Mouse (Mus musculus): Measurements from ENCODE around the gene Add1.
A peak's percentile ranks its signal among the peaks of the same experiment; 100 is the strongest.

Add1 gene

DNA sequence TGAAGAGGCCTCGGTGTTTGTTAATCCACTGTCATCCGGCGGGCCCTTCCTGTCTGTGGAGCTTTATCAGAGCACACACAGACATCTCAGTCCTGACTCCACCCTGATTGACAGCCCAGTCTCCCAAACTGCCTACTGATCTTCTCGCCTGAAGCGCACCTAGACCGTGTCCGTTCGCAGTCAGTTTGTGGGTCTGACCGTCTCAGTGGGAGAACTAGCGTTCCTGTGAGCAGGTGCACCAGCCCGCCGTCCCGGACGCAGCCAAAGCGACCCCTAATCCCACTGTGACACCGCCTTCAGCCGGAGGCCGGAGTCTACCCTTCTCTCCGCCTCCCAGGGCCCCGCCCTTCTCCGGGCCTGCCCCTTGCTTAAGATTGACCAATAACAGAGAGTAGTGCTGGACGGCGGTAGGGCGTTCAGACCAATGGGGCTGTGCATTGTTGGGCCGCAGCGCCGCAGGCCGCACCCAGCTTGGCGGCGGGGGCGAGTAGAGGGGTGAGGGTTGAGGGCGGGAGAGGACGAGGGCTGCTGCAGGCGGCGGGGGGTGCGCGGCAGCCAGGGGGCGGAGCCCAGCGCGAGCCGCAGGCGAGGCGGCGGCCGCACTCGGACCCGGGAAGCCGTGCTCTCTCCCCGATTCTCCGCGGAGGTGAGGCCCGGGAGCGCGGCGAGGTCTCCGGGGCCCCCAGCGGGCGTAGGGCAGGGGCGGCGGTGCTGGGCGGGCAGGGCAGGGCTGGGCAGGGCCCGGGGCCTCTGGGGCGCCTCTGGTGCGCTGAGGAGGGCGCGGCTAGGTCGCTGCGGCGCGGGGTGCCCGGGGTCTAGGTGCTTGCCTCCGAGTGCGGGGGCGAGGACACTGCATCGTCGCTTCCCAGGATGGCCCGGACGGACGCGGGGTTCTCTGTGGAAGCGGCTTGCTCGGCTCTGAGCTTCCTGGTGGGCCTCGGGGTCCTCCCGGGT is at the start of gene Add1:
Gene Add1, plus strand, starts transcription at position 397 of the 954 bp plus-strand sequence.
- peak; percentile 94 for DNase-seq (ENCODE audit: low read depth, low spot score)

DNA sequence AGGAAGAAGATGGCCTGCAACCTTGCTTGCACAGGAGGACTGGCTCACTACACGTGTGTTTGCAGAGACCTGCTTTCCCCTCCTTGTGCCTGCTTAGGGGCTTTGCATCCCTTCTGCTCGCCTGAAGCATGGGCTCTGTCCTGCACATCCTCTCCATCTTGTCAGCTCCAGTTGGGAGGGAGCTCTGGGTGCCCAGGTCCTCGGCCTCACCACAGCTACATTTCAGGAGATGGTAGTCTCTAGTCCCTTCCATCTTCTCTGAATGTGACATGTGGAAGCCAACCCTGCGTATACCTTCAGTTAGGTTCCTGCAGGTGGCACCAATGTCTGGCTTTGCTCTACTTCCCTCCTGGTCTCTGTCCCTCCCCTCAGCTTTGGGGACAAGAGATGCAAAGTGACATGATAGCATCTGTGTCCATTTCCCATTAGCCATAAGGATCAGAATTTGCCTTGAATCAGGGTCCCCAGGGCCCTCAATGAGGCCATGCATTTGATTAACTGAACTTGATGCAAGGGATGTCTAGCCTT is 49.4 kb upstream of the Add1 start:
- no peak for DNase-seq (ENCODE audit: low read depth, low spot score)

- no peak for DNase-seq (ENCODE audit: low read depth, low spot score)
Measured at GRCm38 (mm10) chr5:34524511-34524910, 49.0 kb upstream of the Add1 start.

DNA sequence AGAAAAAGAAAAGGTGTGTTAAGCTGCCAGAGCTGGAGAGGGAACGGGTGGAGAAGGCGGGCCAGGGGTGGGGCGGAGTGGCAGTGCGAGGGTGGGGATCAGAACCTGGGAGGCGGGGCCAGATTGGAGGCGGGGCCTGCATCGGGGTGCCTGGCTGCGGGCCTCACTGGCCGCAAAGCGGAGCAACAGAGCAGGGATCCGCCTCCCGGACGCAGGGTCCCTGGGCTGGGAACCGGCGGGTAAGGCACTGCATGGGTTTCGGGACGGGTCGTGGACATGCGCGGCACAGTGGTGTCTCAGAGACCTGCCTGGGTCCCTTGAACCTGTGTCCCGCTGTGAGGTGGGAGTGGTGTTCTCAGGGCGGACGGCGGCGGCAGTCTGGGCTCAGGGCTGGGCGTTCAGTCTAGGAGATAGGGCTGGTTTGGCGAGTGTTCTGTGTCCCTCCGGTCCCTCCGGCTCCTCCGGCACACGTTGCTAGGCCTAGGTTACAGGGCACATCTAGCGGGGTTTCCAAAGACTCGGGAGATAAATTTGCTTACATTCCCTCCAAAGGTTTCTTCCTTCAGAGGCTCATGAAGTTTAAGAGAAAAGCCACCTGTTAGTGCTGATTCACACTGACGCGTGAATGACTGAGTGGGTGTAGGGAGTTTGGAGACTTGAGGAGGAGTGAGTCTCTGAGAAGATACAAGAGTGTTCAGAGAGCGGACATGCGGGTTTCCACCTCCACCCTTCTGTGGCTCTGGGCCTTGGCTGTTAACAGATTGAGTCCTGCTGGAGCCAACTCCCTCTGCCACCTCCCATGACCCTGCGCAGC is 47.6 kb upstream of the Add1 start, which contains the start of gene Sh3bp2:
Gene Sh3bp2, plus strand, starts transcription at position 176 of the 814 bp plus-strand sequence.
- peak; percentile 85 for DNase-seq (ENCODE audit: low read depth, low spot score)

- no peak for DNase-seq (ENCODE audit: low read depth, low spot score)
Measured at GRCm38 (mm10) chr5:34526477-34526775, 47.0 kb upstream of the Add1 start.

DNA sequence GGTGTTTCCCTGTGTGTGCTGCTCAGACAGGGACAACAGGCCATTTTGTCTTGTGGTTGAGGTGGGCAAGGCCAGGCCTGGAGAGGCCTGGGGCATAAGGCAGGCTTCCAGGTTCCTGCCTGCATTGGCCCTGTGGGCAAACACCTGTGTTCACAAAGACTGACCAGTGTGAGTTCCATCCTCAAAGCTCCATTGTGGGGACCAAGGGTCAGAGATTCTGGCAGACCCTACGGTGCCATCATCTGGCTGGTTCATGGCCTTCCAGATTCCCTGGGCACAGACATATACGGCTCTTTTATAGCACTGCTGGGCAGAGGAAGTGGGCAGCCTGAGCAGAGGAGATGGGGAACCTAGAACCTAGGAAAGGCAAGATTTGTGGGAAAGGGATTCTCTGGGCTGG is 46.1 kb upstream of the Add1 start:
- DNase-seq (ENCODE audit: low read depth, low spot score), result no peak

GRCm38 (mm10) chr5:34528724-34529123 is 44.7 kb upstream of the Add1 start:
- DNase-seq (ENCODE audit: low read depth, low spot score), result no peak

- no peak for DNase-seq (ENCODE audit: low read depth, low spot score)
Measured at GRCm38 (mm10) chr5:34530116-34530515, 43.3 kb upstream of the Add1 start.

GRCm38 (mm10) chr5:34530687-34531086 is 42.8 kb upstream of the Add1 start:
- DNase-seq (ENCODE audit: low read depth, low spot score), result no peak

- no peak for DNase-seq (ENCODE audit: low read depth, low spot score)
Measured at GRCm38 (mm10) chr5:34533066-34533465, 40.4 kb upstream of the Add1 start.

DNA sequence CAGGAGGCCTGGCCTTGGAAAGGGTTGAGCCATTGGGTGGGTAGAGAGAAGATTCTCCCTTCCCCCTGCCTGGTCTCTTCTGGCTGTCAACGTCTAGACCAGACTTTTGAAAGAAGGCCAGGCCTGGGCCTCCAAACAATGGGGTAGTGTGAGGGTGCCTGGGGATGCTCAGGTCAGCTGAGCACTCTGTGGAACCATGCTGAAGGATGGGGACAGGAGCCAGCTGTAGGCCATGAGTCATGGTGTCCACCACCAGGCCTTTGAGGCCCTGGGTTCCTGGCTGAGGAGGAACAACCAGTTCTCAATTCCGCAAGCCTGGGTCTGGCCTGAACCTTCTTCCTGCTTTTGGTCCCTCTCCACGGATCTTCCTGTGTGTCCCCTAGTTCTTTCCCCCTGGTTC is 39.6 kb upstream of the Add1 start:
- DNase-seq (ENCODE audit: low read depth, low spot score), result no peak

DNA sequence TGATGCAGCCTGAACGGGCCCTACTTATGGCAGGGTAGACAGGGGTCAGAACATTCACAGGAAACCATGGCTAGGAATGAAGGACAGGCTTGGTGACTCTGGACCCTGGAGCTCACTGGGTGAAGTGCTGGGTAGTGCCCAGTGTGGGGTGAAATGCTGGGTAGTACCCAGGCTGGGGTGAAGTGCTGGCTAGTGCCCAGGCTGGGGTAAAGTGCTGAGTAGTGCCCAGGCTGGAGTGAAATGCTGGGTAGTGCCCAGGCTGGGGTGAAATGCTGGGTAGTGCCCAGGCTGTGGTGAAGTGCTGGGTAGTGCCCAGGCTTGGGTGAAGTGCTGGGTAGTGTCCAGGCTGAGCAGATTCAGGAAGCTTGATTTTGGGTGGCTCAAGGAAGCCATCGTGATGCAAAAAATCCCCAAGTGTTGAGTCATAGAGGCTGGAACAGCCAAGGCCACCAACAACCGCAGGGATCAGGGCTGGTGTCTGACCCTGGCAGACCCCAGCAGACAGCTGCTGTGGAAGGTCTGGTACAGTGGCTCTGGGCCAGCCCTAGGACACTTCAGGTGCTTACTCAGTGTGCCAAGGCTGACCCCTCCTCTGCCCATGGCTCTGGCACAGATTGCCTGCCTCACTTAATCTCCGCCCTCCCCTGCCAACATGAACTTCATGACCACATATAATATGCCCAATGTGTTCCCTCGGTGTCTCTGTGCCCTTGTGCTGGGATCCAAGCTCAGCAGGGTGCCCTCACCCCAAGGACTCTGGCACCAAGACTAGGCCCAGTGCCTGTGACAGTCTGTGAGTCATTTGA is 38.5 kb upstream of the Add1 start:
- no peak for DNase-seq (ENCODE audit: low read depth, low spot score)

GRCm38 (mm10) chr5:34535831-34536230 is 37.6 kb upstream of the Add1 start:
- DNase-seq (ENCODE audit: low read depth, low spot score), result no peak

DNA sequence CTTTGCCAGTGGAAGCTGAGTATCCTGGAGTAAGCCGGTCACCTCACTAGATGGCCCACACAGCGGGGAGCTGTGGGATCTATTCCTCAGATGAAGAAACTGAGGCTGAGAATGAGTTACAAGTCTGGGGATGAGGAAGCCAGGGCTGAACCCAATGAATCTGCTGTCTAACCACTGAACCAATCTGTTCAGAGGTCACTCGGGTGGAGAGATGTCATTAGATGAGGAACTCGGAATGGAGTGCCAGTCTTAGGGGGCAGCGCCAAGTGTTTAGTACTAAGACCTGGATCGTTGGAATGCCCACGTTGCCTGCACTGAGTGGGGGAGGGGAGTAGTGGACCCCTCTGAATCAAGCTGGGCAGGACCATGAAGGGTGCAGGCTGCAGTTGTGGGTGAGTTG is 35.4 kb upstream of the Add1 start:
- no peak for DNase-seq (ENCODE audit: low read depth, low spot score)

DNA sequence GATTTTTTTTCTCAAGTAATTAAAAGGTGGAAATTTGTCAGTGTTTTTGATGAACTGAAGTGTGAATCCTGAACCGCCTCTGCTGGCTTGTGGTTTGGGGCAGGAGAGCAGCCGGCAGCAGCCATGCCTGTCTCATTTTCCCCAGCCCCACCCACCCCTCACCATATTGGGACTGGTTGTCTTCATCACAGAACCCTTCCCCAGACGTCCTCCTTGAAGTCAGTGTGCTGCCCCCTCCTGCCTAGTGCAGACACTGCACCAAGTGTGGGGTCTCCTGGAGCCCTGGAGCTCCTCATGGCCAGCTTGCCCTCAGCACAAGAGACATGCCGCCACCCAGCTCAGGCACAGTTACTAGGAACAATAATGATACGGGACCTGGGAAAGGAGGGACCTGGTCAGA is 34.9 kb upstream of the Add1 start:
- no peak for DNase-seq (ENCODE audit: low read depth, low spot score)

DNA sequence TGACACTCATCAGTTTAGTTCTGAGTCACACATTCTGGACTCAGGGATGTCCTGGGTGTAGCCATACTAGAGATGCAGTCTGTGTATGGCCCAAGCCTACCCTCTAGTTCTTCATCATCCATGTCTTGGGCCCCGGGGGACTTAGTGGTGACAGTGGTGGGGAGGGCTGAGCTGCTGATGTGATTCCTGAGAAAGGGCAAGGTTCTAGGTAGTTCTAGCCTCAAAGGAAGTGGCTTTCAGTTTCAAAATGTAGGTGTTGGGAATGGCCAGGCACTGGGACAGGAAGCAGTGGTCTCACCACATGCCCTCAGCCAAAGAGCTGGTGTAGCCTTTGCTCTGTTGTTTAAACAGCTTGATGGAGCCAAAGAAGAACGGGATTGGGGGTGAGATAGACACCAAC is 34.3 kb upstream of the Add1 start:
- DNase-seq (ENCODE audit: low read depth, low spot score), result no peak

DNA sequence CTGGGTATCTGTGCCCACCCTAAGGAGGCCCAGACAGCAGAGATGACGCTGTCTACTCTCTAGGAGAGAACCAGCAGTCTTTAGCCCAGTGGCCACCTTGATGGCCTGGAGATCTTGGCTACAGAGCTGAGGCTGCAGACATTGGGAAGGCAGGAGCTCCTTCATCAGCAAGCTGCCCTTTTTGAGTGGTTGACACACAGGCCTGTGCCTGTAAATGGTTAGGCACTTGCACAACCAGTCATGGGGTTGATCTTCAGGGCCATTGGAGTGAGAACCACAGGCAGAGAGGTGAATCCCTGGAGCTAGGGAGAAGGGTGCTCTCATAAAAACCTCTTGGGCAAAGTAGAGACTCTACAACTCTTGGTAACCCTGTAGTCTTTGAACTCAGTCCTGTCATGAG is 31.3 kb upstream of the Add1 start:
- DNase-seq (ENCODE audit: low read depth, low spot score), result no peak

DNA sequence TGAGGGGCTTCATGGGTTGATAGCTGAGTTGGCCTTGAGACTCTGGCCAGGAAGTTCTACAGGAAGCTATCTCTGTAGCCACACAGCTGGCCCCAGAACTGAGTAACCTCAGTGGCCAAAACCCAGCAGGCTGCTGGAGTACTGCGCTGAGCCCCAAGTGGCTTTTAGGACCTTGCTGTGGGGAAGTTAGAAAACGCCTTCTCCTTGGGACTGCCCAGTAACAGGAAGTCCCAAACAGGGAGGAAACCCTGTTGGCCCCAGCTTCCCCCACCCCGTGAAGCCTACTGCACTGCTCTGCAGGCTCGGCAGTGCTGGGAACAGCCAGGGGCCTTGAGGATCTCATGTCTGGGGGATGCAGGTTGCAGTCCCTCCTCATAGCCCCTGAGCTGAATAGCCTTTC is 30.4 kb upstream of the Add1 start:
- no peak for DNase-seq (ENCODE audit: low read depth, low spot score)

DNA sequence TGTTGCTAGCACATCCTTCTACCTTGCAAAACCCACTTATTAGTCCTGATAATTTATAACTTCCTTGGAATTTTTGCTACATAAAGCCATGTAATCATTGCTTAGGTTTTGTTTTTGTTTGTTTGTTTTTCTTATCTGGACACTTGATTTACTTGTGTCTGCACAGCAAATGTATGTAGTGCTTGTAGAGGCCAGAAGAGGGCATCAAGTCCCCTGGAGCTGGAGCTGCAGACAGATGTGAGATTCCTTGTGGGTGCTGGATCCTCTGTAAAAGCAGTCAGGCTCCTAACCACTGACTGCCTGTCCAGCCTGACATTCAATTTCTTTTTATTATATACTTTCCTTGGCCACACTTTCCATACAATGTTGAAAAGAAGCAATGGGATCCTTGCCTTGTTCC is 26.1 kb upstream of the Add1 start:
- DNase-seq (ENCODE audit: low read depth, low spot score), result no peak

- DNase-seq (ENCODE audit: low read depth, low spot score), result no peak
Measured at GRCm38 (mm10) chr5:34549135-34549482, 24.4 kb upstream of the Add1 start.

DNA sequence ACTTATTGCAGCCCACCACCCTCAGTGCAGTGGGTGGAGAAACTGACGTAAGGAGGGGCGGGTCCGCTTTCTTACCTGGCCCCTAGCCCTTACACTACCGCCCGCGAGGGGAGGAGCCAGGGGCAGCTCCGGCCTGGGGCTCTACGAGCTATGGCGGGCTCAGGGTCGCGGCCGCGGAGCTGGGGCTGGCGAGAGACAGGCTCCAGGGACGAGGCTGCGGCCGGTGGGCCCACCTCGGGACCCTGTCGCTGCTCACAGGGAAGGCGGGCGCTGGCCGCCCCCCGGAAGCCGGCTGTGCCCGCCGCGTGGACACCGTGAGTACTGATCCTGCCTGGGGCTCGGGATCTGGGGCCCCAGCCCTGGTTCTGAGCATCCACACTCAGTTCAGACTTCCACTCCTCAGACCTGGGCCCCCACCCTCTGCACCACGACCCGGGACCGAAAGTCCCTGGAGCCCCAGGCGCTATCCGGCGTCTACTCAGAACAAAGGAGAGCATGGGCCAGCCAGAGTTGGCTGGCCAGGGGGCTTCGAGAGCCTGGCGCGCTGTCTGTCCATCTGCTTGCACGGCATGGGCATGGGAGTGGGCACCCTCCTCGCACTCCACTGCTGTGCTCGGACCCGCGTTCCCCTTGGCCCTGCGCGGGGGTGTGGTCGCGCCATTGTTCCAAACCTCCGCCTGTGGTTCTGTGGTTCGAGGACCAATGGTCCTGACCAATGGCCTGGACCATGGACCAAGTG is 23.8 kb upstream of the Add1 start:
- DNase-seq (ENCODE audit: low read depth, low spot score), result no peak

All from WW6 (cell line).